Mouse (Mus musculus) heart, embryonic 11.5 days (tissue): Measurements from ENCODE around the gene Epha3. TPM values are rescaled to one million over a fixed set of nuclear protein-coding genes. Genes with fewer than 3 reads are reported as not detected.

Experiments
- ATAC-seq: fragments of 200-750 bp; cut with Nextera tagmentation; replicated peaks from 2 replicates; pipeline ENCODE4 v1.8.0; 2017; ENCODE audit warnings: moderate library complexity; ENCODE audit not compliant: insufficient number of reproducible peaks, low FRiP score, low TSS enrichment
- H3K27ac ChIP-seq: fragments of 300-500 bp; sonication (generic); 2 replicates; pipeline ENCODE4 v1.5.1; 2014; ENCODE audit warnings: mild to moderate bottlenecking, low read depth, low read length
- H3K27me3 ChIP-seq: fragments of 300-500 bp; sonication (generic); 2 replicates; pipeline ENCODE4 v1.6.1; 2014; ENCODE audit warnings: mild to moderate bottlenecking, low read length, mixed read lengths; ENCODE audit not compliant: control insufficient read depth, insufficient read depth
- H3K36me3 ChIP-seq: fragments of 300-500 bp; sonication (generic); 2 replicates; pipeline ENCODE4 v1.6.1; 2014; ENCODE audit warnings: mild to moderate bottlenecking, low read length, moderate library complexity, mixed read lengths; ENCODE audit not compliant: control insufficient read depth, insufficient read depth
- H3K4me1 ChIP-seq: fragments of 300-500 bp; sonication (generic); 2 replicates; pipeline ENCODE4 v1.6.1; 2014; ENCODE audit warnings: low read length; ENCODE audit not compliant: control insufficient read depth, insufficient read depth
- H3K4me2 ChIP-seq: fragments of 300-500 bp; sonication (generic); 2 replicates; pipeline ENCODE4 v1.6.1; 2014; ENCODE audit warnings: mild to moderate bottlenecking, moderate library complexity
- H3K4me3 ChIP-seq: fragments of 300-500 bp; sonication (generic); 2 replicates; pipeline ENCODE4 v1.5.1; 2014; ENCODE audit warnings: low read depth, low read length
- H3K9ac ChIP-seq: fragments of 300-500 bp; sonication (generic); 2 replicates; pipeline ENCODE4 v1.6.1; 2014; ENCODE audit warnings: mild to moderate bottlenecking, low read depth, low read length, moderate library complexity
- H3K9me3 ChIP-seq: fragments of 300-500 bp; sonication (generic); replicated peaks from 2 replicates; pipeline ENCODE4 v1.6.1; 2016; ENCODE audit warnings: low read length; ENCODE audit not compliant: control insufficient read depth
- WGBS: fragments of 180-500 bp; shearing (Covaris S2); extraction: QIAGEN DNeasy Blood & Tissue Kit; methylation state at CpG from one replicate; pipeline ENCODE4 v1.1.7; 2014; ENCODE audit not compliant: insufficient replicate concordance; 5-methylcytosine and 5-hydroxymethylcytosine counted together
- polyA plus RNA-seq: library from polyadenylated mRNA; unstranded; fragments of >200 nt; fragmentation: Nextera tagmentation; extraction: Ambion mirVana; gene quantifications from 2 replicates; pipeline ENCODE4 v1.2.1, GENCODE M21; 2014

Gene Epha3
- polyA plus RNA-seq, 1 experiment from 2014 or later, result 10.7 TPM

GRCm38 (mm10) chr16:63777811-63778210 lies 86.2 kb downstream of the Epha3 start:
- no peak overlapping the region for H3K4me2 ChIP-seq
- no peaks in the 10 kb centered on the region for H3K9me3 ChIP-seq
- H3K4me1 ChIP-seq, result no peaks in the 10 kb centered on the region
- no peak overlapping the region for H3K4me3 ChIP-seq
- H3K36me3 ChIP-seq, result no peaks in the 10 kb centered on the region
- ATAC-seq, result no peak
- H3K9ac ChIP-seq, result no peak overlapping the region
- WGBS, result 64% methylated on average over 1 of the region's 1 CpGs
- no peaks in the 10 kb centered on the region for H3K27me3 ChIP-seq
- H3K27ac ChIP-seq, result no peak overlapping the region

DNA sequence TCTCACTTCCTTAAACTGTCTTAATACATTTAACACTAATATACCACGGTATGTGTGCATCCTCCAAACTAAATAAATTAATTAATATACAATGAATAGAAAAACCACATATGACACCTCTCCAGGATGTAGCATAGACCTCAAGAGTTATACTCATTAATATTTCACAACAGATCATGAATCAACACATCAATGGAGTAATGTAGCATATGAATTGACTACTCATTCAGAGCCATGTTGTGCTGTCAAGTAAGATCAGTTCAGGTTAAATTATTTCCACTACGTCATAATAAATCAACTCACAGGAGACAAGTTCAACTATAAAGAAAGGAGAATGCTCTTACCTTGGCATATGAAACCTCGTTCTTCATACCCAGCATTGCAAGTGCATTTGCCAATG lies 91.4 kb downstream of the Epha3 start:
- no peaks in the 10 kb centered on the region for H3K9me3 ChIP-seq
- no peaks in the 10 kb centered on the region for H3K4me1 ChIP-seq
- H3K36me3 ChIP-seq, result no peaks in the 10 kb centered on the region
- H3K27me3 ChIP-seq, result no peaks in the 10 kb centered on the region
- H3K4me2 ChIP-seq, result no peak overlapping the region
- no peak overlapping the region for H3K4me3 ChIP-seq
- no peak overlapping the region for H3K27ac ChIP-seq
- 85% methylated on average over 3 of the region's 3 CpGs for WGBS
- H3K9ac ChIP-seq, result no peak overlapping the region
- no peak for ATAC-seq

DNA sequence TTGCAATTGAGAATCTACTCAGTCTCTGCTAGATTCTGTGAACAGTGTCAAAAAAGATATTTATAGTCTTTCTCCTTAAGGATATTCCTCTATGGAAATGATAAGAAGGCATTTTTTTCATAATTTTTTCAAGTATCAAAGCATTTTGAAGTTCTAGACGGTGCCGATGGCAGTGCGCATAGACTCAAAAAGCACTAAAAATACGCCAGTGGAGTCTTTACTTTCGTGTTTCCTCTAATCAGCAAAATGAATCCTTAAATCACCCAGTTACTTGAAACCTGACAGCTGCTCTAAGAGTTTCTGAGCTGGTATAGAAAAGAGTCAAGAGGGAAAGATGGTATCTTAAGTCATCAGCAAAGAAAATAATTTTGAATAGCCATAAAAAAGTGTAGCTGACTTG lies 96.4 kb downstream of the Epha3 start:
- Histone ChIP-seq H3K9me3 (no peaks in the 10 kb centered on the region), H3K4me1 (no peaks in the 10 kb centered on the region)

GRCm38 (mm10) chr16:63761177-63761576 lies 102.8 kb downstream of the Epha3 start:
- no peaks in the 10 kb centered on the region for H3K4me1 ChIP-seq
- no peak for ATAC-seq
- H3K4me3 ChIP-seq, result no peak overlapping the region
- H3K9me3 ChIP-seq, result no peaks in the 10 kb centered on the region
- no peaks in the 10 kb centered on the region for H3K36me3 ChIP-seq
- no peak overlapping the region for H3K9ac ChIP-seq
- no peaks in the 10 kb centered on the region for H3K27me3 ChIP-seq
- no peak overlapping the region for H3K4me2 ChIP-seq
- H3K27ac ChIP-seq, result no peak overlapping the region
- WGBS, result 85% methylated on average over 4 of the region's 4 CpGs

More for the DNA sequence above, 96.4 kb downstream of the Epha3 start:
- Histone ChIP-seq H3K36me3 (no peaks in the 10 kb centered on the region), H3K27me3 (no peaks in the 10 kb centered on the region), H3K9ac (no peak overlapping the region), H3K4me2 (no peak overlapping the region), H3K27ac (no peak overlapping the region), H3K4me3 (no peak overlapping the region)
- 71% methylated on average over 5 of the region's 5 CpGs for WGBS
- no peak for ATAC-seq

GRCm38 (mm10) chr16:63760112-63760511 lies 103.9 kb downstream of the Epha3 start:
- Histone ChIP-seq H3K4me1 (no peaks in the 10 kb centered on the region), H3K27ac (no peak overlapping the region), H3K9ac (no peak overlapping the region), H3K4me2 (no peak overlapping the region), H3K4me3 (no peak overlapping the region), H3K9me3 (no peaks in the 10 kb centered on the region), H3K27me3 (no peaks in the 10 kb centered on the region), H3K36me3 (no peaks in the 10 kb centered on the region)
- ATAC-seq, result no peak
- WGBS, result 50% methylated on average over 2 of the region's 2 CpGs

DNA sequence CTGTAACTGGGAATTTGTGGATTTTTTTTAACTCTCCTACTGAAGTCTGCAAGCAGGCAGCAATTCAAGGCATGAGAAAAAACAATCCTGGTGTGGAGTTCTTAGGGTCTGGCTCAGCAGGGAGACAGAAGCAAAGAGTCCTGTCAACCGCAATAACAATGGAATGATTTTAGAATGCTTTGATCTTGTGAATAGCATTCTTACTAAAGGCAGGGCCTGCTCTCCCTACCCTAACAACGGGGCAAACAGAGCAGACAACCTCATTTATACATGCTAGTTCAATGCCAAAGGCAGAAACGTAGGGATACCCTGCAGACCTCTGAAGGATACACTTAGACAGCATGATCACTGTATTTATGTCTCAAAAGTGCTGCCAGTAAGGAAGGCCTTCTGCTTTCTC lies 110.9 kb downstream of the Epha3 start:
- no peak overlapping the region for H3K4me3 ChIP-seq
- no peaks in the 10 kb centered on the region for H3K4me1 ChIP-seq
- H3K27me3 ChIP-seq, result no peaks in the 10 kb centered on the region
- H3K9ac ChIP-seq, result no peak overlapping the region
- no peaks in the 10 kb centered on the region for H3K36me3 ChIP-seq
- H3K9me3 ChIP-seq, result no peaks in the 10 kb centered on the region
- no peak for ATAC-seq
- 11% methylated on average over 3 of the region's 3 CpGs for WGBS
- no peak overlapping the region; the same call in 1 of the 2 replicates for H3K27ac ChIP-seq
- H3K4me2 ChIP-seq, result no peak overlapping the region

GRCm38 (mm10) chr16:63747817-63748216 lies 116.2 kb downstream of the Epha3 start:
- H3K36me3 ChIP-seq, result no peaks in the 10 kb centered on the region
- no peaks in the 10 kb centered on the region for H3K4me1 ChIP-seq
- ATAC-seq, result no peak
- H3K27ac ChIP-seq, result no peak overlapping the region
- H3K4me2 ChIP-seq, result no peak overlapping the region
- H3K27me3 ChIP-seq, result no peaks in the 10 kb centered on the region
- WGBS, result 77% methylated on average over 2 of the region's 2 CpGs
- no peak overlapping the region for H3K4me3 ChIP-seq
- no peak overlapping the region for H3K9ac ChIP-seq
- H3K9me3 ChIP-seq, result no peaks in the 10 kb centered on the region

- Histone ChIP-seq H3K4me3 (no peak overlapping the region), H3K4me1 (no peaks in the 10 kb centered on the region), H3K36me3 (no peaks in the 10 kb centered on the region), H3K9ac (no peak overlapping the region), H3K27me3 (no peaks in the 10 kb centered on the region), H3K27ac (no peak overlapping the region), H3K9me3 (no peaks in the 10 kb centered on the region), H3K4me2 (no peak overlapping the region)
- 74% methylated on average over 5 of the region's 5 CpGs for WGBS
- ATAC-seq, result no peak
These were observed 118.5 kb downstream of the Epha3 start for GRCm38 (mm10) chr16:63745465-63745864.

- Histone ChIP-seq H3K4me3 (no peak overlapping the region), H3K27ac (no peak overlapping the region), H3K4me2 (no peak overlapping the region), H3K9me3 (no peaks in the 10 kb centered on the region), H3K36me3 (no peaks in the 10 kb centered on the region), H3K9ac (no peak overlapping the region), H3K27me3 (no peaks in the 10 kb centered on the region), H3K4me1 (no peaks in the 10 kb centered on the region)
- 45% methylated on average over 9 of the region's 9 CpGs for whole genome bisulfite sequencing
- ATAC-seq, result no peak
These were observed 120.6 kb downstream of the Epha3 start for GRCm38 (mm10) chr16:63743208-63743854.
